Mouse (Mus musculus) kidney, postnatal 10 days (tissue): ENCODE data around the gene Aqr.
"Not testable (repeated sequence)": the region's sequence is repeated elsewhere in the genome, so short reads cannot be mapped to it uniquely, and the experiment has no call there.

ENCODE experiments used
- DNase-seq: peaks from one replicate; pipeline ENCODE4 v3.0.0; 2021; ENCODE audit warnings: mixed read lengths

Gene Aqr

DNA sequence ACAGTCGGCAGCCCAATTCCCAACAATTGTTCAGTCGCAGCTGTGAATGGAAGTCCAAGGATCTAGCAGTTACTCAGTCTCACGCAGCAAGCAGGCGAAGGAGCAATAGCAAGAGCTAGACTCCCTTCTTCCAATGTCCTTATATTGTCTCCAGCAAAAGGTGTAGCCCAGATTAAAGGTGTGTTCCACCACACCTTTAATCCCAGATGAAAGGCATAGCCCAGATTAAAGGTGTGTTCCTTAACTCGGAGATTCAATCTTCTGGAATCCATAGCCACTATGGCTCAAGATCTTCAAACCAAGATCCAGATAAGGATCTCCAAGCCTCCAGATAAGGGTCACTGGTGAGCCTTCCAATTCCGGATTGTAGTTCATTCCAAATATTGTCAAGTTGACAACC is at the start of gene Aqr:
Gene Aqr (minus strand): TSS at position 101 of the 400 bp plus-strand sequence.
- DNase-seq: not testable (repeated sequence)

DNA sequence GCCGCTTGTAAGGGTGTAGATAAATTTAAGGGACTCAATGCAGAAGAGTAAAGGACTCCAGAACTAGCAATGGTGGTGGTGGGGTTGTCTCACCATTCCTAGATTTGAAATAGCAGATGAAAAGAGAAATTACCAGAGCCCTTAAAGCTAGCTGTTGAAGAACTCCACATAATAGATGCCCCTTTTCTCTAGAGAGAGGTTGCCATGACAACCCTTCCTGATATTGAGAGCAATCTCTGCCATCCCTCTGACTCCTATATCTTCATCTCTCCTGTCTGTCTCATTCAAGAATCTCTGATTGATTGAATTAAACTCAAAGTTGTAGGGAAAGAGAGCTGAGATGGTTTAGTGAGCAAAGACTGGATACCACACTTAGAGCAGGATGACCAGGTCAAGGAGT is 49.7 kb upstream of the Aqr start:
- no peak for DNase-seq

DNA sequence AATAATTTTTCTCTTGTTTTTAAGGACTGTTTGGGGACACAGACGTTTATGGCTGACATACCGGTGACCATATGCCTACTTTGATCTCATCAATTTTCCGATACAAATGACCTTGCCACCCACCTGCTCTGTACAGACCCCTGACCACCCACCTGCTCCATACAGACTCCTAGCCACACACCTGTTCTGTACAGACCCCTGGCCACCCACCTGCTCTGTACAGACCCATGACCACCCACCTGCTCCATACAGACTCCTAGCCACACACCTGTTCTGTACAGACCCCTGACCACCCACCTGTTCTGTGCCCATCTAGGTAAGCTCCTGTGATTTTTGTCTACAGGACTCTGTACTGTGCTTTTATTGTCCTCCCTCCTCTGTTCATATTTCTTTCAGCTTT is 48.8 kb upstream of the Aqr start:
- DNase-seq: no peak

DNA sequence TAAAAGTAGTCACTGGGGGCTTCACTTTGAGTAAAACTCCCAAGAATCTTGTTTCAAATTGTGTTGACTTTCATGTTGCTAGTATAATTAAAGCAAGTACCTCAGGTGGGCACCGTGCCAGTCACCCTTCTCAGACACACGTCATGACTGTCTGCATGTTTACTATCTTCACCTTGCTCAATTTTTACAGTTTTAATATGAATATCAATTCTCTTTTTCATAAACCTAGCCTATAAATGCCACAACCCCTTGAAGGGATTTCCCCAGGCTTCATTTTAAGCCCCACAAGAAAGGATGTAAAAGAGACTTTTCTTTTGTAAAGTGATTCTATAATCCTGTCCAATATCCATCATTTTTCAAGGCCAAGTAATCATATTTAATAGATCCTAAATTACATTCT is 44.4 kb upstream of the Aqr start:
- DNase-seq: peak; percentile 9

DNA sequence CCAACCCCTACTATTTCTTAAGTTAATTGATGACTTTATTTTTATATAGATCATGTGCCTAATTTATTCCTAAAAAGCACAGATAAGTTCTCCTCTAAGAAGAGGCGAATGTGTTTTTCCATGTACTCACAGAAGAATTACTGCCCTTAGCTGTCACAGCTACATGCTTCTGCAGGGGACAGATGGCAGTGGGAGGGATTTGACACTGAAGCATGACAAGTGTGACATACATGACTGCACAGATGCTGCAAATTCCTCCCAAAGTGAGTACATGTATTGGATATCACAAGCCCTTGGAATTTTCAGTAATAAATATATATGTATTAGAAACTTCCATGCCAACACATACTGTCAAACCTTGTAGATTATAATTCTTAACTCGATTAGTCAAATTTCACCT is 41.8 kb upstream of the Aqr start:
- no peak for DNase-seq

DNA sequence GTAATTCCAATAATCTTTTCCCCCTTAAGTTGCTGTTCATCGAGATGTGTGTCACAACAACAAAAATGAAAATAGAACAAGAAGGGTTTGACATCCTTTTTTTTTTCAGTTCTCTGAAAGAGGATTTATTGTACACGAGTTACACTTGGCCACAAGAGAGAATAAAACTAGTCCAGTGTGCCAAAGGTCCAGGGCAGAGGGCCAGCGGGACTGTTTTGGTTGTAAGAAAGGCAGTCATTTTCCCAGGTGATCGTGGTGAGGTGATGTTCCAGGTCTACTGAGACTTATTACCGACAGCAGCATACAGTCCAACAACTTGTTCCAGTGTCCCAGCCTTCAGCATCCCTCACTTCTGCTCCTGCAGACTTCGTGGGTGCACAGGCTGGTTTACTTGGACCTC is 18.2 kb upstream of the Aqr start:
- DNase-seq: no peak

DNA sequence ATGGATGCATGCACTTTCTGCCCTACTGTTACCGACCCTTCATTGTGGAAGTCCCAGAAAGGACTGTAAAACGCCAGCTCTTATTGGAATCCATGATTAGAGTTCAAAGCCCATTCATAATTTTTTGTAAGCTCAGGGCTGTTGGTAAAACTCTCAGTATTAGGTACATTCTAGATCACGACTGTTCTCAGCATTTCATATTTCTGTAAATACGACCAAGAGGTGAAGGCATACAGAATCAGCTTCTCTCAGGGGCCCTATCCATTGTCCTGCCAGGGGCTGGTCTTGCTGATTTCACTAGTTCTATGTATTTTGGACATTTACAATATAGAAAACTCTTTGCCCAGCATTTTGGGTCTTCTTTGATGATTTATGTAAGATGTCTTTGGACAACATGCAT is 14.8 kb upstream of the Aqr start:
- DNase-seq: no peak

DNA sequence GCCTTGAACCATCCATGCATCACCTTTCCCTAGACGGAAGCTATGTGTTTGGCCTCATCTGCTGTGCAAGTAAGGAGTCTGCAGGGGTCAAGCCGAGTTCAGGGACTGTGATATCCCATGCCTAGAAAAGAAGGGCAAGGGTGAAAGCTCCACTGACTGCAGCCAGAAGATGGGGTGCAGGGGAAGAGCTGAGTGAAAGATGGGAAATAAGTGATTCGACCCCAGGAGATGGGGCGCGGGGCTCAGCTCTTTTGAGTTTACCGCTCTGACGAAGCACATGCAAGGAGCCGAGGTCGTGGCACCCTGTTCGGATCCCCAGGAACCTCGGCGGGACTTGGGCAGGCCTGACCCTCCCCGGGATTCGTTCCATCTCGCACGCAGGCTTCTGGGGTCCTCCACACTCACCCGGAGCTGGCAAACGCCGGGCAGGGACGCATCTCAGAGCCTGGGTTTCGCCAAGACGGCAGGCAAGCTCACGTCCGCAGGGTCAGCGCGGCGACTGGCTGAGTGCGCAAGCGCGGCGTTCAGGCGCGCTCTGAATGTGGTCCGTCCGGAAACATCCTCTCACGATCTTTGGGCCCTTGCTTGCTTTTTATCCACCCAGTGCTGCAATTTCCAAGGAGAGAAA is 14.2 kb upstream of the Aqr start, which contains the start of gene Zfp770:
Gene Zfp770 (minus strand): TSS at position 538 of the 628 bp plus-strand sequence.
- DNase-seq: peak; percentile 87

DNA sequence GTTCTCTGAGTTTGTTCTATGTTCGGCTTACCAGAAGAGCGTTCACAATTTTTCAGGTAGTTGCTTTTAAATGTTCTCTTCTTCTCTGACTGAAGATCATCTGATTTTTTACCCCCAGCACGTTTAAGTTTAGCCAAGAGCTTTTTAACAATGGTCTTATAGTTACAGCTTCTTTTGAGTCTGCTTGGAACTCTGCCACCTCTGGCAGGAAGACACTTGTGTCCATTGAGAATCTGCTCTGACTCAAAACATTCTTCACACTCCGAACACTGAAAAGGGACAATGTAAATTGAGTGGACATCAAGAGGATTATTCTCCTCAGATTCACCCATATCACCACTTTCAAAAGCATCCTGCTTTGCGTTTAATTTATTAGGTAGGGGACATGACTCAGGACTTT is 9.6 kb upstream of the Aqr start:
- no peak for DNase-seq

DNA sequence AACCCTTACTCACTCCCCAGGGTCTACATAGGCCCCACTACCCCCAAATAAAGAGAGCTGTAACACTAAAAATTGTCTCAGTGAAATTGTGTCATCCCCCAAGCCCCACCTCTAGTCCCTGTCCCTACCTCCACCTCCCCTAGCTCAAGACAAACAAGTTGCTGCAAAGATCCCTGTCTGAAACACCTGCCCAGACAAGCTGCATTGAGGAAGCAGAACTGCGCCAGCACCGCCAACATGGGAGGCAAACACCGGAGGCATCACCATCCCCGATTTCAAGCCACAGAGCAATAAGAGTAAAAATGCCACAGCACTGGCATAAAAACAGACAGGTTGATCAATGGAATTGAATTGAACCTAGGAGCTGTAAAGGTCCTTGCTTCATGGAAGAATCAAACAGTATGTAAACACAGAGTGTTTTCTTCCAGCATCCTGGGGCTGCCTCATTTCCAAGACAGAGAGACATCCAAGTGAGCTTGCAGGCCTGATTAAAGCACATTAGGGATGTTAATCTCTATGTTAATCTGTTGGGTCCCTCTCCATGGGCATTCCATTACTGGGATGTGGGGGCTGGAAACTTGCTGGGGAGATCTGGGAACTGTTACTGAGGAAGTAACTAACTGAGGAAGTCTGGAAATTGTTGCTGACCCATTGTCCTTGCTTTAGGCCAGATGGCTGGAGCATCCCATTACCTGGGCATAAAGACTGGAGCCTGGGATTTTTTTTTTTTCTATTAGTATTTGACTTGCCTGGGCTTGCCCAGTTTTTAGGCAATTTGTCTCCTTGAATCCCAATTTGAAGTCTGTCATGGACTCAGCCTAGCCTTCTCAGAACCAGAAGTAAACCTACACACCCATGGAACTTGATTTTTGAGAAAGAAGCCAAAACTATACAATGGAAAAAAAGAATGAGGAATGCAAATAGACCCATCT is 8.8 kb downstream of the Aqr start:
- no peak for DNase-seq

DNA sequence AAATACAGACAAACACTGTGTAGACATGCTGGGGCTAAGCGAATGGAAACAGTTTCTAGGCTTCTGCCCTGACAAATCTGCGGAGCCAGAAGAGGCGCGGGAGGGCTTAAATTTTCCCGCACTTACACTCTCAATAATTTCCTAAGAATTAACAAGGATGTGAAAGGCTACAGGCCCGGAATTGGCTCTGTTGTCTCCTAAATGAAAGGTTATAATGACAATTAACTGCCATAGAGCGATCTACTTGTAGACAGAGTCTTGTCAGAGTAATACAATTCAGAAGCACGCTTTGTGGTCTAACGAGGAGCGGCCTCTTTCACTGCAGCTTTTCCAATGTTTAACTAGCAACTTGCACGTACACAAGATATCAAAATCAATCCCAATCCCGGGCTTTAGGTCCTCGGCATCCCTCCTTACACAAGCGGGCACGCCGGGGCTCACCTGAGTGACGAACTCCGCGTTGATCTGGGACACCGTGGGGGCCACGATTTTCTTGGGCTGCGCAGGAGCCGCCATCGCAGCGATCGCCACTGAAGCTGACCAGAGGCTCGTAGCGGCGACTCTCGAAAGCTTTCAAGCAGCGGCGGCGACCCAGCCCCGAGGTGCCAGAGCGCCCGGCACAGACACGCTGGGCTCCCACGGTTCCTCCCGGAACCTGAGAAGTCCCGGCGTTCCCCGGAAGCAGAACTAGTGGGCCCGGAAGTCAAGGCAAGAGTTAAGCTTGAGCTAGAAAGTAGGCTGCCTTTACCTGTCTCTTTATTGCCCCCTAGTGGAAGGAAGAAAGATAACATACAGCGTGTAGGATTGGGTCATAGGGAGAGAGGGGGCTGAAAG is 12.0 kb downstream of the Aqr start:
- peak; percentile 86 for DNase-seq

DNA sequence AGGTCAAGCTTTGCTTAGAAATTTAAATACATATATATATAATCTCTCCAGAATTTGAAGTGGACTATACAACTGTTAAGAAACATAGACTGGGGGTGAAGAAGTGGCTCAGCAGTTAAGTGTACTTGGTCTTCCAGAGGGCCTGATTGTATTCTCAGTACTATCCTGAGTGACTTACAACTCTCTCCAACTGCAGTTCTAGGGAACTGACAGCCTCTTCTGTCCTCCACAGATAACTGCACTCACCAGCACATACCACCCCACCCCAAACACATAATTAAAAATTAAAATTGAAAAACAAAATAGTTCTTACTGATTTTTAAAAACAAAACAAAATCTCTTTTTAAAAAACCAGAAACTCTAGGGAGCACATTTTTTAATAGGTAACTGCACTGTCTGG is 13.6 kb downstream of the Aqr start:
- no peak for DNase-seq

DNA sequence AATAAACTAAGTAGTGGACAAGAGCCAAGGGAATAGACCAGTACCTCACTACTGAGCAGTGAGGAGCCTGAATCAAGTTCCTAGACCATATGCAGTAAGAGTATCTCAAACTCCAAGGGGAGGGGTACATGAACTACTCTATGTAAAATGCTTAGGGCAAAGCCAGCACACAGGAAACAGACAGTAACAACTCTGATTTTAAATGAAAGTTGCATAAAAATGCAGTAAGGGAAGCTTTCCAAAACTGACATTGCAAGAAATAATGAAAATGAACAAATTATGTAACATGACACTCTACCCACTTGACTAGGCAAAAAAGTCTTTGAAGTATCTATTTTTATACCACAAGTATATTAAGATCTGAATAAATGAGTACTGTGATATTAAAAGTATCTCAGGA is 19.0 kb downstream of the Aqr start:
- no peak for DNase-seq

DNA sequence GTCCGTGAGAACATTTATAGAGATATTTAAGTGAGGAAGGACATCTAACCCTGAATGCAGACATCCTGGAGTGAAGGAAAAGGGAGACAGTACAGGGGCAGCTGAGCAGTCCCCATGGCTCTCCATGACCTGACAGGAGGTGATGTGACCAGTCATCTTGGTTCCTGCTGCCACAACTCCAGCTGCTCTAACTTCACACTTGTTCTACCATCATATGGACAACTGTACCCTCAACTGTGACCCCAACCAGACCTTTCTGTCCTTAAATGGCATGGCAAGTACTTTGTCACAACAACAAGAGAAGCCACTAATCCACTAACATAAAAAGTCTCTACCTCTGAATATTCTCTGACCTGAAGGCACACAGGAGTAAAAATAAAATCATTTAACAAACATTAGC is 24.8 kb downstream of the Aqr start:
- no peak for DNase-seq

DNA sequence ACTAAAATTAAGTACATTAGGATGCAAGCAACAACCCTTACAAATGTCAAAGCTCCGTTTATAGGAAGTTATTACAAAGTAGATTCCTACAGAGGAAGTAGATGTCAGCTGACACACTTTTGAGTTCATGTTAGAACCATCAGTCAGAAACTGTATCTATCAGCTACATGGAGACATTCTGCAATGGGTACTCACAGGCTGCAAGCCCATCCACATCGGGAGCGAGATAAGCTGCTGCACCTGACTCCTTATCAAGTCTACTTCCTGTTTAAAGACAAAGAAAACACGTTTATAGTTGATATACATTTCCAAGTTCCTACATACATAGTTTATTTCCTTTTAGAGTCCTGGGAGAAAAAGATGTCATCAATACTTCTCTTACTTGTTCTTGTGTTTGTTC is 29.5 kb downstream of the Aqr start:
- DNase-seq: no peak

DNA sequence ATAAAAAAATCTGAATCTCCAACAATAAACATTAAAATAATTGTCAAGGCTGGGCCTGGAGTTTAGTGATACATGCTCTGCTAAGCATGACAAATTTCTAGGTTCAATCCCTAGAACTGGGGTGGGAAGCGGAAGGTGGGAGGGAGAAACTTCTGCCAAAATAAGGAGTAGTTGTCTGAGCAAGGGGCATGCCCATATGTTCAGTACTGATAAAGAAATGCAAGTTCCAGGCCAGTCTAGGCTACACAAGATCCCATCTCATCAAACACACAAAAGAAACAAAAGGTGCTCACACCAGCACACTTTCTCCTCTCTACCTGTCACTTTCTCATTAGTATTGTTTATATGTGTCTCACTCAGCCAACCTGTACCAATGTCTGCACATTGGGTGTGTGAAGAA is 30.2 kb downstream of the Aqr start:
- DNase-seq: no peak

DNA sequence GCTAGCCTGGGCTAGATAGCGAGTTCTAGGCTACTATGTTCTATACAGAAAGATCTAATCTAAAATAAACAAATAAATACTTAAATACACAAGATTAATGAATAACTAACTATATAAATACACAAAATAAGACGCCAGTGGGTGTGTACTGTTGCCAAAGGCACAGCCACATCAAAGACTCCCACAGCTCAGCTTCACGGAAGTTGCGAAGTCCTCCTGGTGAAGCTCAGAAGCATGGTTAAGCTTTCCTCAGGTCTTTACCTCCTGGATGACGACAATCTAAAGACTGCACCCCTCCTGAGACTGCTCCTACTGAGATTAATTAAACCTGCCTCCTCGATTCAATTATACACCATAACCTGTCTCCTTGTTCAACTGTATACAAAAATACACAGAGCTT is 33.6 kb downstream of the Aqr start:
- DNase-seq: no peak

DNA sequence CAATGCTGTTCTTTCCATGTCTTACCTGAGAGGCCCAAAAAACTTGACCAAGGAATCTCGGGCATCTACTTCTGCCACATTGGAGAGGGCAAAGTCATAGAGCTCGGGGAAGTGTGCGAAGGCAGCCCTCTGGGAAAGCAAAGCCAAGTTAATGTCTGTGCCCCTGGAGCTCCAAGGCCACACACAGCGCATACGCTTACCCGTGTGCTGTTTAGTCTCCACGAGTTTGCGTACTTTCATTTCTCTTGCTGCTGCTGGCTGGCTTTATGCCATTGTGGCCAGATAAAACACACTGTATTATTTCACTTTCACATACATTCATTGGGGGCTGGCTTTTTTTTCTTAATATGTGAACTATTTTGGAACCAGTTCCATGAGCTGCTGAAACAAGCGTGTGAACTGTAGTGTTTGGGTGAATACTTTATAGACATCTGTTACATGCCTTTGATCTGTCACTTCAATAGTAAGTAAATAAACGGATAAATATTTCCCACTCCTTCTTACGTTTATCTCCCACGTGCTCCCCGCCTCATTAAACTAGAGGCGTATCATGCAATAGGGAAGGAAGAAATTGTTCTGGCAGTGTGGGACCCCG is 39.9 kb downstream of the Aqr start:
- no peak for DNase-seq

DNA sequence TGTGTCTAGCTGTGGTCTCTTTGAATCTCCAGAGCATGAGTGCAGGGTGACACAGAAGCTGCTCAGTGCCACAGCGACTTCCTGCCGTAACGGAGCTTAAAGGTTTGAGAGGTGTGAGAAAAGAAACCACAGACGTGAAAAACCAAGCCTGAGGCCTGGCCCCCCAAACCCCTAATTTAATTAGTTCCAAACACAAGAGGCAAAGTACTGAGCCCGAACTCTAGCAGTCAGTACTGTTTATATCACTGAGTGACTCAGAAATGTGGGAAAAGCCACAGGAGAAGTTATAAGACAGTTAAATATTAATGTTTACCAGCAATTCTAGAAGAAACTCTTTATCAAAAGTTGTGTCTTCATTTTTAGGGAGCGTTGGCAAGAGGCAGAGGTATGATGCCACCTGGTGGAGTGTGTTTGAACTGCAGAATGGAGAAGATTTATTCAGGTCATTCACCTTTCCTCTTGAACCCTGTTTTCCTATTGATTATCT is 41.5 kb downstream of the Aqr start:
- peak; percentile 53 for DNase-seq

DNA sequence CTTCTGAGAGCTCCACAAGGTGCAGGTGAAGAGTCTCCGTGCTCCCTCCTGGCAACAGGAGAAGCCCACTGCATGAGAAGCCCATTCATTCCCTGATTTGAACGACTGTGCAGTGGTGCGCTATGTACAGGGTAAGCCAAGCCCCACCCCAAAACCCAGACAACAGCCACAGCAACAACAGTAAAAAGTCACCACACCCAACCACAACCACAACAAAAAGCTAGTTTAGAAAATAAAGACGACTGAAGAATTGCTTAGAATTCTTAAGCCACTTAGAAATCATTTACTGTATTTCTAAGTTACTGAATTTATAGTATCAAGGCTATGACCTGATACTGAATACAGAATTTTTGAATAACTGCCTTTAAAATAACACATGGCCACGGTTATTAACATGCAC is 41.9 kb downstream of the Aqr start:
- no peak for DNase-seq

DNA sequence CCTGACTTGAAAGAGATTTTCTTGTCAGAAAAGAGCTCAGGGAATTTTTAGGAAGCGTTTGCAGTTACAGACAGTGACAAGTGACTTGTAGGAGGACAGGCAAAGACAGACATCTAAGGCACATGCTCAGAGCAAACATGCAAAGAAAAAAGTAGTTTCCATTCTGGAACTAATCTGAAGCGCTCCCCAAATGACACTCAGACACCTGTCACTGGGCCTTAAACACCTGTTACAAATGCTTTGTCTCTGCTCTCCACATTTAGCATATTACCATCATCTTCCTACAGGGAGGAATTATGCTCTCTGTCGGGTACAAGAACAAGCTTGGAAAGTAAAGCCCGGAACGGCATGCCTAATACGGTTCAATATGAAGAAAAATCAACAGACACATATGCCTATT is 43.0 kb downstream of the Aqr start:
- DNase-seq: no peak

DNA sequence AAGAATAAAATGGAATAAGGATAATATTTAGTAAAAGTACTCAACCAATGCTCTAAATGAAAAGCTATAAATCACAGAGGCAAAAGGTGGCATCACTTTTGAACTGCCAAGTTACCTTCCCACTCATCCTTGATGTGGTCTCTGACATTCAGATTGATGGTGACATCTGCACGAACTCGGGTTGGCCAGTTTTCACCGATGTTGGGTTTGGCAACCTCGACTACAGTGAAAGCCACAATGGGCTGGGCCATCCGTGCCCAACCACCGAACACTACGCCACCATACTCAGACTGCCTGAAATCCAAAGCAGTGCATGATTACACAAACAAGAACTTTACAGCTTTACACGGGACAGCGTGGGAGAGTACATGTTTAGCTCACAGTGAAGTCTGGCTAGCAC is 50.1 kb downstream of the Aqr start:
- no peak for DNase-seq

DNA sequence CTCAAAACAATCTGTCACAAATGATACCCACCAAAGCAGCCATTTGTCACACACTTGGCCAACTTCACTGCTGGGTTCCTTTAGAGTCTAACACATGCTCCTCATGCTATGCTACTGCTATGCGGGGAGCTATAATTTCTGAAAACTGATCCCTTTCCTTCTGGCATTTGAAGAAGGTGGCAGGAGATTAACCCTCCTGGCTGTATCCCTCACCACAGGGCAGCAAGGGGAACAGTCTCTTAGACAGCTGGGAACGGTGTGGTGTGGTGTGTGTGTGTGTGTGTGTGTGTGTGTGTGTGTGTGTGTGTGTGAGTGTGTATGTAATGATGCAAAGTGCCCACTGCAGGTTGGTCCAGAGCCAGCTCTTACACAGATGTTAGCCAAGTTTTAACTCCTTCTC is 51.0 kb downstream of the Aqr start:
- DNase-seq: no peak
